22 mouse cellular contexts compared by ENCODE assay signal in the genomic region with DNA sequence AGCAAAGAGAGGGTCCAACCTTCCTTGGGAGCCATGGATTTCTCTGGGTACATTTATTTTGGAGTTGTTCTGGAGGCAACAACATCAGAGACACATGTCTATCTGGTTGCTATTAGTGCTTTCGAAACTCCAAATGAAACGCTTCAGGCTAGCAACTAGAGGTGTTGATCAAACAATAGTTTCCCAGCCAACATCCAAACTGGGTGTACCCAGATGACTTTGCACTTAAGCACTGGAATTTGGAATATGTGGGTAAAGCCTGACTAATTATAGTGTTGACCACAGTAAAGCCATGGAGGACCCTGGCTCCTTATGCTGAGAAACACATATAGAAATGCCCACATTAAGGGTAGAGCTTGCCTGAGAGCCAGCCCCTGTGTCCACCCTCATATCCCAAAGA.
DNase-seq lines count a peak whose midpoint lies in the region; ATAC-seq and TF ChIP-seq lines count a peak whose summit lies in the region.
"Had no signal": no experiment of that assay in that cellular context is flagged by ENCODE, and none has a peak within 500 bp of the region (broad histone marks: within the 10 kb centered on the region; RNA-seq: fewer than 3 reads in every experiment).

No protein-coding gene starts in this region.

- no peak for TF ChIP-seq POLR2A in liver, adult 2 months (IDR thresholded peaks at IDR 0.05; ENCODE audit: extremely low read depth, insufficient read depth, low read length)

- DNase-seq in liver, adult 2 months (ENCODE audit: extremely low read depth, low read depth, low spot score): peak; percentile 24
- no peak for DNase-seq in liver, embryonic 11.5 days (ENCODE audit: low spot score)
- peak; percentile 27 for DNase-seq in NIH3T3 (ENCODE audit: low read depth)
- peak; percentile 54 for DNase-seq in lung, postnatal 25 days (ENCODE audit: low spot score)
- DNase-seq in adrenal gland, adult 8-10 months: no peak
- DNase-seq: cerebellum, adult 2 months; cerebellum, postnatal 36 days; kidney, adult 2 months; kidney, postnatal 10 days; liver, postnatal 0 days; right cerebral cortex, postnatal 14 days; spleen, adult 18-20 months; thymus, postnatal 25 days had no signal

- H3K4me2 ChIP-seq in liver, embryonic 11.5 days: no peak overlapping the region
- no peak overlapping the region for H3K4me2 ChIP-seq in heart, embryonic 13.5 days
- H3K4me2 ChIP-seq: forebrain, embryonic 13.5 days; hindbrain, embryonic 12.5 days; limb, embryonic 15.5 days; midbrain, embryonic 15.5 days had no signal

- H3K79me2 ChIP-seq in liver, adult 2 months (ENCODE audit: control insufficient read depth, insufficient read depth, low read length): no peaks in the 10 kb centered on the region

- no peaks in the 10 kb centered on the region for H3K9me3 ChIP-seq in liver, embryonic 11.5 days (ENCODE audit: control insufficient read depth, low read length)
- no peaks in the 10 kb centered on the region for H3K9me3 ChIP-seq in heart, embryonic 13.5 days
- H3K9me3 ChIP-seq: forebrain, embryonic 13.5 days; hindbrain, embryonic 12.5 days; limb, embryonic 15.5 days; midbrain, embryonic 15.5 days had no signal

- H3K27me3 ChIP-seq in liver, adult 2 months (ENCODE audit: control insufficient read depth, insufficient read depth, low read length): no peaks in the 10 kb centered on the region
- no peaks in the 10 kb centered on the region for H3K27me3 ChIP-seq in liver, embryonic 11.5 days (replicated peaks; ENCODE audit: control insufficient read depth, insufficient read depth, low read length)
- no peaks in the 10 kb centered on the region for H3K27me3 ChIP-seq in heart, embryonic 13.5 days (replicated peaks)
- H3K27me3 ChIP-seq: forebrain, embryonic 13.5 days; hindbrain, embryonic 12.5 days; limb, embryonic 15.5 days; midbrain, embryonic 15.5 days had no signal

- no peak overlapping the region for H3K9ac ChIP-seq in liver, adult 2 months (ENCODE audit: low read depth, low read length)
- no peak overlapping the region for H3K9ac ChIP-seq in liver, embryonic 11.5 days (ENCODE audit: low read depth, low read length)
- no peak overlapping the region for H3K9ac ChIP-seq in heart, embryonic 13.5 days
- H3K9ac ChIP-seq: forebrain, embryonic 13.5 days; hindbrain, embryonic 12.5 days; limb, embryonic 15.5 days; liver, postnatal 0 days; midbrain, embryonic 15.5 days had no signal

- no peaks in the 10 kb centered on the region for H3K4me1 ChIP-seq in liver, adult 2 months (ENCODE audit: control insufficient read depth, insufficient read depth, low read length)
- H3K4me1 ChIP-seq in liver, embryonic 11.5 days (replicated peaks; ENCODE audit: control insufficient read depth, insufficient read depth, low read length): no peaks in the 10 kb centered on the region
- peaks cover 56% of the 10 kb centered on the region for H3K4me1 ChIP-seq in heart, embryonic 13.5 days
- H3K4me1 ChIP-seq: forebrain, embryonic 13.5 days; hindbrain, embryonic 12.5 days; midbrain, embryonic 15.5 days had no signal

- H3K27ac ChIP-seq in liver, adult 2 months (replicated peaks; ENCODE audit: insufficient read depth, low read depth, low read length): no peak overlapping the region
- H3K27ac ChIP-seq in liver, embryonic 11.5 days (ENCODE audit: low read depth, low read length): no peak overlapping the region
- H3K27ac ChIP-seq in heart, embryonic 13.5 days (replicated peaks): peak overlapping the region; percentile 38
- H3K27ac ChIP-seq: forebrain, embryonic 13.5 days; hindbrain, embryonic 12.5 days; limb, embryonic 15.5 days; midbrain, embryonic 15.5 days had no signal

- no peaks in the 10 kb centered on the region for H3K36me3 ChIP-seq in liver, adult 2 months (ENCODE audit: control insufficient read depth, insufficient read depth, low read length)
- H3K36me3 ChIP-seq in liver, embryonic 11.5 days (ENCODE audit: control insufficient read depth, insufficient read depth, low read length): no peaks in the 10 kb centered on the region
- H3K36me3 ChIP-seq in heart, embryonic 13.5 days: no peaks in the 10 kb centered on the region
- H3K36me3 ChIP-seq: hindbrain, embryonic 12.5 days; limb, embryonic 15.5 days; midbrain, embryonic 15.5 days had no signal

- 57% methylated on average over 2 of the region's 2 CpGs for WGBS in liver, adult 2 months
- 83% methylated on average over 2 of the region's 2 CpGs for WGBS in liver, embryonic 11.5 days
- WGBS in heart, embryonic 13.5 days: 53% methylated on average over 2 of the region's 2 CpGs

- no peak for ATAC-seq in liver, embryonic 11.5 days (replicated peaks; ENCODE audit: low FRiP score)
- no peak for ATAC-seq in heart, embryonic 13.5 days (ENCODE audit: extremely low read depth, insufficient number of reproducible peaks, low FRiP score, low TSS enrichment)
- ATAC-seq in granulocyte monocyte progenitor cell, adult 5-6 weeks (replicated peaks; ENCODE audit: poor library complexity, severe bottlenecking): no peak
- ATAC-seq: CD4-positive, CD25-positive, alpha-beta regulatory T cell, adult 4 months; forebrain, embryonic 13.5 days; inflammation-experienced regulatory T-cells, adult 6 months; liver, postnatal 0 days; midbrain, embryonic 15.5 days had no signal

- no peak for TF ChIP-seq CTCF in liver, adult 2 months (IDR thresholded peaks at IDR 0.05; ENCODE audit: low read depth, low read length)

- H3K4me3 ChIP-seq in liver, adult 2 months (ENCODE audit: insufficient read depth, low read depth, low read length): no peak overlapping the region
- H3K4me3 ChIP-seq in liver, embryonic 11.5 days (ENCODE audit: low read depth, low read length): no peak overlapping the region
- no peak overlapping the region for H3K4me3 ChIP-seq in heart, embryonic 13.5 days
- H3K4me3 ChIP-seq: forebrain, embryonic 13.5 days; hindbrain, embryonic 12.5 days; limb, embryonic 15.5 days; midbrain, embryonic 15.5 days; myocyte had no signal

Comparison
In these comparisons a context has a peak if more than half of its experiments do, and no peak if none do; other contexts are left out.
1. DNase-seq: peak in liver, adult 2 months (single experiment), NIH3T3 (single experiment) and lung, postnatal 25 days (single experiment); none in liver, embryonic 11.5 days (single experiment) and adrenal gland, adult 8-10 months (single experiment).